8 mouse cellular contexts compared by ENCODE assay signal in genomic region chr13:24640836-24641385, GRCm38 (mm10). TPM values are rescaled to one million over a fixed set of nuclear protein-coding genes. Genes with fewer than 3 reads are reported as not detected.
DNase-seq lines count a peak whose midpoint lies in the region; ATAC-seq and TF ChIP-seq lines count a peak whose summit lies in the region.
"Had no signal": no experiment of that assay in that cellular context is flagged by ENCODE, and none has a peak within 500 bp of the region (broad histone marks: within the 10 kb centered on the region; RNA-seq: fewer than 3 reads in every experiment).

No protein-coding gene starts in this region.

- peak; percentile 8 for ATAC-seq in CD4-positive, CD25-positive, alpha-beta regulatory T cell, adult 4 months
- ATAC-seq in midbrain, embryonic 13.5 days: no peak
- no peak for ATAC-seq in erythroid progenitor cell, adult 5-6 weeks (replicated peaks; ENCODE audit: low FRiP score, poor library complexity, severe bottlenecking)

- peak overlapping the region; percentile 81; the same call in 1 of the 2 replicates for H3K9ac ChIP-seq in midbrain, embryonic 13.5 days (replicated peaks)
- H3K9ac ChIP-seq: lung, embryonic 15.5 days had no signal

- peak overlapping the region; percentile 85 for H3K4me2 ChIP-seq in midbrain, embryonic 13.5 days (replicated peaks)

- WGBS in midbrain, embryonic 13.5 days: 67% methylated on average over 3 of the region's 3 CpGs

- H3K27me3 ChIP-seq in midbrain, embryonic 13.5 days: 0 out of 2 replicates have a peak, but pooled peaks cover 4% of the 10 kb centered on the region

- peak overlapping the region; percentile 87 for H3K4me3 ChIP-seq in layer of hippocampus, adult 2 months
- peak overlapping the region; percentile 93; the same call in 1 of the 2 replicates for H3K4me3 ChIP-seq in cortical plate, adult 2 months (ENCODE audit: insufficient read depth, low read length)
- peak overlapping the region; percentile 65 for H3K4me3 ChIP-seq in midbrain, embryonic 13.5 days (replicated peaks)
- H3K4me3 ChIP-seq: lung, embryonic 15.5 days had no signal

- H3K36me3 ChIP-seq in midbrain, embryonic 13.5 days: no peaks in the 10 kb centered on the region
- H3K36me3 ChIP-seq: lung, embryonic 15.5 days had no signal

- H3K9me3 ChIP-seq in midbrain, embryonic 13.5 days: no peaks in the 10 kb centered on the region
- H3K9me3 ChIP-seq: lung, embryonic 15.5 days had no signal

- DNase-seq in layer of hippocampus, adult 2 months (ENCODE audit: low spot score in 2 of 2): no peak
- DNase-seq in layer of hippocampus, postnatal 25 days (ENCODE audit: extremely low spot score in 1 of 2, low spot score in 1 of 2): no peak
- DNase-seq in adrenal gland, postnatal 36 days: no peak

- TF ChIP-seq POLR2A in cortical plate, adult 2 months (IDR thresholded peaks at IDR 0.05; ENCODE audit: extremely low read depth, insufficient read depth, low read length): no peak

- H3K27ac ChIP-seq in layer of hippocampus, adult 2 months: no peak overlapping the region; the same call in 1 of the 2 replicates
- H3K27ac ChIP-seq in cortical plate, adult 2 months (ENCODE audit: insufficient read depth, low read length): no peak overlapping the region
- peak overlapping the region; percentile 48; the same call in 1 of the 2 replicates for H3K27ac ChIP-seq in midbrain, embryonic 13.5 days

- peaks cover 12% of the 10 kb centered on the region for H3K4me1 ChIP-seq in cortical plate, adult 2 months (ENCODE audit: control insufficient read depth, insufficient read depth, low read length)
- peaks cover 42% of the 10 kb centered on the region for H3K4me1 ChIP-seq in midbrain, embryonic 13.5 days (replicated peaks)

- no peak for TF ChIP-seq CTCF in layer of hippocampus, adult 2 months (conservative IDR thresholded peaks at IDR 0.05)
- TF ChIP-seq CTCF in cortical plate, adult 2 months (IDR thresholded peaks at IDR 0.05; ENCODE audit: extremely low read depth, insufficient read depth, low read length): no peak

RNA-seq across cellular contexts. Expression of gene Ripor2, which starts 58.9 kb away (rescaled TPM):
- 10 to 100 TPM; 72.0 to 77.6 TPM for total RNA-seq in layer of hippocampus, adult 2 months (2021)
- 10 to 100 TPM; 76.0 to 81.4 TPM for total RNA-seq in layer of hippocampus, postnatal 25 days (2021)
- 100 to 1,000 TPM; 228 to 281 TPM for polyA plus RNA-seq in CD4-positive, CD25-positive, alpha-beta regulatory T cell, adult 4 months (2017; shearing (Covaris generic))
- polyA plus RNA-seq in cortical plate, adult 2 months (2012; rRNA removed): 25.6 and 26.6 TPM in 2 replicates
- polyA plus RNA-seq in midbrain, embryonic 13.5 days (2015; fragmentation: Nextera tagmentation; extraction: Ambion mirVana): 22.3 and 29.1 TPM in 2 replicates
- total RNA-seq in adrenal gland, postnatal 36 days (2021): 1 to 10 TPM; 2.6 to 4.2 TPM
- 15.5 and 26.3 TPM in 2 replicates for total RNA-seq in erythroid progenitor cell, adult 5-6 weeks (2015; ENCODE audit: low replicate concordance)
- total RNA-seq in erythroid progenitor cell, adult 5-6 weeks (2017; ENCODE audit: low replicate concordance): 7.1 and 19.1 TPM in 2 replicates
